Mouse (Mus musculus): ENCODE results near the gene Acer2. TPM values are rescaled to one million over a fixed set of nuclear protein-coding genes. Genes with fewer than 3 reads are reported as not detected.
"Not testable (repeated sequence)": the region's sequence is repeated elsewhere in the genome, so short reads cannot be mapped to it uniquely, and the experiment has no call there.

Gene Acer2
- polyA plus RNA-seq (2014; fragmentation: Nextera tagmentation; extraction: Ambion mirVana) = 18.4 and 24.6 TPM in 2 replicates

DNA sequence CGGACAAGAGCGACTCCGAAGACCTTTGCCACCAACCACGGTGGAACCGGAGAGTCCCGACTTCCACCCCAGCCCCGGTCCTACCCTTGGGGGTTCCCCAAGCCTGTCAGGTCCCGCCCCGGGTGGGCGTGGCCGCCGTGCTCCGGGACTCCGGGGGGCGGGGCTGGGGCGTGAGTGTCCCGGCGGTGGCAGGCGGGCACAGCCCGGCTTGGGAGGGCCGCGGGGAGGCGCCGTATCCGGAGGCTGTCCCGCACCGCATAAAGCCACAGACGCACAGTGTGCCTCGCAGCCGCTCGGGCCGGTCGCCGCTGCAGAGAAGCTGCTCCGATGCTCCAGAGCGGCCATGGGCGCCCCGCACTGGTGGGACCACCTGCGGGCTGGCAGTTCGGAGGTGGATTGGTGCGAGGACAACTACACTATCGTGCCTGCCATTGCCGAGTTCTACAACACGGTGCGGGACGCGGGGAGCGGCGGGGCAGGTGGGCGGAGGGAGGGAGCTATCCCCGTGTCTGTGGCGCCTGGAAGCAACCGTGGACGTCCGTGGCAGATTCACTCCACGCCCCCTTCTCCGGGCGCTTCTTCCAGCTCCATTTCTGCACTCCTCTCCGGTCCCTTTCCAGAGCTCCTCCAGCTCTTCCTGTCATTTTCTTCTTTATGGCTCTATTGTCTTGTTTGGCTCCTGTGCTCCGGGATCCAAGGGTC lies at the start of gene Acer2:
TSS of gene Acer2 (plus strand) at position 251 of the 702 bp plus-strand sequence.
- H3K36me3 ChIP-seq (replicated peaks; ENCODE audit: control insufficient read depth, insufficient read depth) = no peaks in the 10 kb centered on the region
- no peak within 1 kb of the TSS for H3K27ac ChIP-seq
- peak within 1 kb of the TSS; percentile 73 for H3K4me3 ChIP-seq (replicated peaks; ENCODE audit: low read length)
- no peaks in the 10 kb centered on the region for H3K9me3 ChIP-seq (ENCODE audit: control insufficient read depth, low read length)
- peak; percentile 92 for ATAC-seq (ENCODE audit: low FRiP score)
- no peaks in the 10 kb centered on the region; the same call in 1 of the 2 replicates for H3K4me1 ChIP-seq (replicated peaks; ENCODE audit: control insufficient read depth, insufficient read depth, low read length)
- DNase-seq (ENCODE audit: low spot score) = peak; percentile 61
- H3K4me2 ChIP-seq (replicated peaks) = peak within 1 kb of the TSS; percentile 89
- under 1% methylated on average over 58 of the region's 60 CpGs for WGBS
- no peaks in the 10 kb centered on the region for H3K27me3 ChIP-seq (ENCODE audit: control insufficient read depth, insufficient read depth, low read length)
- H3K9ac ChIP-seq = peak within 1 kb of the TSS; percentile 81

- no peak overlapping the region for H3K9ac ChIP-seq
- DNase-seq (ENCODE audit: low spot score) (no peak), ATAC-seq (ENCODE audit: low FRiP score) (no peak)
- H3K4me2 ChIP-seq (replicated peaks) = no peak overlapping the region
- H3K36me3 ChIP-seq (replicated peaks; ENCODE audit: control insufficient read depth, insufficient read depth) = peaks cover 63% of the 10 kb centered on the region
- 92% methylated on average over 7 of the region's 7 CpGs for WGBS
- no peaks in the 10 kb centered on the region for H3K27me3 ChIP-seq (ENCODE audit: control insufficient read depth, insufficient read depth, low read length)
- no peaks in the 10 kb centered on the region for H3K4me1 ChIP-seq (replicated peaks; ENCODE audit: control insufficient read depth, insufficient read depth, low read length)
- no peaks in the 10 kb centered on the region for H3K9me3 ChIP-seq (ENCODE audit: control insufficient read depth, low read length)
- H3K4me3 ChIP-seq (replicated peaks; ENCODE audit: low read length) = no peak overlapping the region
- no peak overlapping the region for H3K27ac ChIP-seq
These were observed 49.1 kb upstream of the Acer2 start for GRCm38 (mm10) chr4:86825143-86825542.

GRCm38 (mm10) chr4:86831896-86832295 lies 42.3 kb upstream of the Acer2 start:
- Histone ChIP-seq H3K27ac (no peak overlapping the region), H3K27me3 (ENCODE audit: control insufficient read depth, insufficient read depth, low read length) (no peaks in the 10 kb centered on the region), H3K9me3 (ENCODE audit: control insufficient read depth, low read length) (no peaks in the 10 kb centered on the region), H3K36me3 (replicated peaks; ENCODE audit: control insufficient read depth, insufficient read depth) (peaks cover 41% of the 10 kb centered on the region), H3K4me2 (replicated peaks) (no peak overlapping the region), H3K4me1 (replicated peaks; ENCODE audit: control insufficient read depth, insufficient read depth, low read length) (no peaks in the 10 kb centered on the region), H3K9ac (no peak overlapping the region), H3K4me3 (replicated peaks; ENCODE audit: low read length) (no peak overlapping the region)
- no peak for ATAC-seq (ENCODE audit: low FRiP score)
- DNase-seq (ENCODE audit: low spot score) = no peak
- WGBS = 91% methylated on average over 2 of the region's 2 CpGs

GRCm38 (mm10) chr4:86841141-86841540 lies 33.1 kb upstream of the Acer2 start:
- not testable (repeated sequence) for H3K9me3 ChIP-seq (ENCODE audit: control insufficient read depth, low read length); H3K9ac ChIP-seq; H3K4me1 ChIP-seq (replicated peaks; ENCODE audit: control insufficient read depth, insufficient read depth, low read length); DNase-seq (ENCODE audit: low spot score); H3K4me3 ChIP-seq (replicated peaks; ENCODE audit: low read length); H3K27me3 ChIP-seq (ENCODE audit: control insufficient read depth, insufficient read depth, low read length); H3K27ac ChIP-seq; ATAC-seq (ENCODE audit: low FRiP score); H3K4me2 ChIP-seq (replicated peaks)
- 98% methylated on average over 2 of the region's 2 CpGs for WGBS
- peaks cover 88% of the 10 kb centered on the region for H3K36me3 ChIP-seq (replicated peaks; ENCODE audit: control insufficient read depth, insufficient read depth)

DNA sequence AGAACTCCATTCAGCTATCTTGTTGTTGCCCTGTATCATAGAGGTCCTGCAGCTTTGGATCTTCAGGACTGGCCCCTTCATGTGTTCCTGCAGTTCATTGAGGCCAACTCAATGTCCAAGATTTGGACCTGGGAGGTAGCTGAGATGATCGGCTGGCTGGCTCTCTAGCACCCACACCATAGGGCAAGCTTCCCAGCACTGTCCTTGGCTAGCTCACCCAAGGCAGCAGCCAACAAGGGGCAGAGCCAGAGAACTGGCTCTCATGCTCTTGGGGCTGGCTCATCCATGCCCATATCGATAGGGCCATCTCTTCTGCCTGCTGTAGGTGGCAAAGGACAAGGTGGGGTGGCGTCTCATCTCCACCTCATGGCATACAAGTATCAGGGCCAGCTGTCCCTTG lies 28.8 kb upstream of the Acer2 start:
- Histone ChIP-seq H3K4me1 (replicated peaks; ENCODE audit: control insufficient read depth, insufficient read depth, low read length) (no peaks in the 10 kb centered on the region), H3K4me2 (replicated peaks) (no peak overlapping the region), H3K9ac (no peak overlapping the region), H3K9me3 (ENCODE audit: control insufficient read depth, low read length) (no peaks in the 10 kb centered on the region), H3K4me3 (replicated peaks; ENCODE audit: low read length) (no peak overlapping the region), H3K36me3 (replicated peaks; ENCODE audit: control insufficient read depth, insufficient read depth) (peaks cover 76% of the 10 kb centered on the region), H3K27ac (no peak overlapping the region), H3K27me3 (ENCODE audit: control insufficient read depth, insufficient read depth, low read length) (no peaks in the 10 kb centered on the region)
- ATAC-seq (ENCODE audit: low FRiP score) (no peak), DNase-seq (ENCODE audit: low spot score) (no peak)
- 94% methylated on average over 3 of the region's 3 CpGs for WGBS

GRCm38 (mm10) chr4:86847246-86847645 lies 26.9 kb upstream of the Acer2 start:
- no peak for ATAC-seq (ENCODE audit: low FRiP score)
- WGBS = 100% methylated on average over 2 of the region's 2 CpGs
- H3K9ac ChIP-seq = no peak overlapping the region
- H3K9me3 ChIP-seq (ENCODE audit: control insufficient read depth, low read length) = no peaks in the 10 kb centered on the region
- no peak for DNase-seq (ENCODE audit: low spot score)
- H3K27me3 ChIP-seq (ENCODE audit: control insufficient read depth, insufficient read depth, low read length) = no peaks in the 10 kb centered on the region
- peaks cover 76% of the 10 kb centered on the region for H3K36me3 ChIP-seq (replicated peaks; ENCODE audit: control insufficient read depth, insufficient read depth)
- H3K27ac ChIP-seq = no peak overlapping the region
- H3K4me2 ChIP-seq (replicated peaks) = no peak overlapping the region
- no peak overlapping the region for H3K4me3 ChIP-seq (replicated peaks; ENCODE audit: low read length)
- H3K4me1 ChIP-seq (replicated peaks; ENCODE audit: control insufficient read depth, insufficient read depth, low read length) = no peaks in the 10 kb centered on the region

- Histone ChIP-seq H3K9ac (no peak overlapping the region), H3K27ac (no peak overlapping the region), H3K4me1 (replicated peaks; ENCODE audit: control insufficient read depth, insufficient read depth, low read length) (peaks cover 8% of the 10 kb centered on the region), H3K4me3 (replicated peaks; ENCODE audit: low read length) (no peak overlapping the region), H3K36me3 (replicated peaks; ENCODE audit: control insufficient read depth, insufficient read depth) (peaks cover 71% of the 10 kb centered on the region), H3K4me2 (replicated peaks) (no peak overlapping the region), H3K9me3 (ENCODE audit: control insufficient read depth, low read length) (no peaks in the 10 kb centered on the region), H3K27me3 (ENCODE audit: control insufficient read depth, insufficient read depth, low read length) (no peaks in the 10 kb centered on the region)
- DNase-seq (ENCODE audit: low spot score) (no peak), ATAC-seq (ENCODE audit: low FRiP score) (no peak)
- WGBS = 92% methylated on average over 2 of the region's 2 CpGs
These were observed 22.9 kb upstream of the Acer2 start for GRCm38 (mm10) chr4:86851331-86851730.

- Histone ChIP-seq H3K4me1 (replicated peaks; ENCODE audit: control insufficient read depth, insufficient read depth, low read length) (peaks cover 8% of the 10 kb centered on the region), H3K4me2 (replicated peaks) (no peak overlapping the region), H3K27me3 (ENCODE audit: control insufficient read depth, insufficient read depth, low read length) (no peaks in the 10 kb centered on the region), H3K27ac (no peak overlapping the region), H3K9me3 (ENCODE audit: control insufficient read depth, low read length) (no peaks in the 10 kb centered on the region), H3K36me3 (replicated peaks; ENCODE audit: control insufficient read depth, insufficient read depth) (peaks cover 67% of the 10 kb centered on the region), H3K4me3 (replicated peaks; ENCODE audit: low read length) (no peak overlapping the region), H3K9ac (no peak overlapping the region)
- 86% methylated on average over 3 of the region's 3 CpGs for WGBS
- DNase-seq (ENCODE audit: low spot score) = no peak
- ATAC-seq (ENCODE audit: low FRiP score) = no peak
These were observed 22.2 kb upstream of the Acer2 start for GRCm38 (mm10) chr4:86852018-86852417.

- H3K4me1 ChIP-seq (replicated peaks; ENCODE audit: control insufficient read depth, insufficient read depth, low read length) = peaks cover 9% of the 10 kb centered on the region
- no peak overlapping the region for H3K4me2 ChIP-seq (replicated peaks)
- ATAC-seq (ENCODE audit: low FRiP score) = no peak
- no peak overlapping the region for H3K9ac ChIP-seq
- DNase-seq (ENCODE audit: low spot score) = no peak
- H3K27ac ChIP-seq = no peak overlapping the region
- no peak overlapping the region for H3K4me3 ChIP-seq (replicated peaks; ENCODE audit: low read length)
- no peaks in the 10 kb centered on the region for H3K27me3 ChIP-seq (ENCODE audit: control insufficient read depth, insufficient read depth, low read length)
- no peaks in the 10 kb centered on the region for H3K9me3 ChIP-seq (ENCODE audit: control insufficient read depth, low read length)
- WGBS = 90% methylated on average over 4 of the region's 4 CpGs
- peaks cover 57% of the 10 kb centered on the region for H3K36me3 ChIP-seq (replicated peaks; ENCODE audit: control insufficient read depth, insufficient read depth)
These were observed 21.2 kb upstream of the Acer2 start for GRCm38 (mm10) chr4:86852813-86853590.

Measured in hindbrain, embryonic 14.5 days (tissue).